Mouse (Mus musculus) testis, adult 2 months (tissue): Measurements from ENCODE around the gene Rab30.

Experiments
- CTCF ChIP-seq: fragments of 200-500 bp; IDR thresholded peaks from 2 replicates; pipeline ENCODE4 v1.5.1; 2012; ENCODE audit warnings: low read depth, mild to moderate bottlenecking, inconsistent platforms, low read length, moderate library complexity; ENCODE audit not compliant: control insufficient read depth, insufficient read depth, insufficient replicate concordance
- POLR2A ChIP-seq: fragments of 200-500 bp; IDR thresholded peaks from 2 replicates; pipeline ENCODE4 v1.6.1; 2012; ENCODE audit warnings: low read depth, mild to moderate bottlenecking, inconsistent platforms, low read length, moderate library complexity; ENCODE audit not compliant: control insufficient read depth

DNA sequence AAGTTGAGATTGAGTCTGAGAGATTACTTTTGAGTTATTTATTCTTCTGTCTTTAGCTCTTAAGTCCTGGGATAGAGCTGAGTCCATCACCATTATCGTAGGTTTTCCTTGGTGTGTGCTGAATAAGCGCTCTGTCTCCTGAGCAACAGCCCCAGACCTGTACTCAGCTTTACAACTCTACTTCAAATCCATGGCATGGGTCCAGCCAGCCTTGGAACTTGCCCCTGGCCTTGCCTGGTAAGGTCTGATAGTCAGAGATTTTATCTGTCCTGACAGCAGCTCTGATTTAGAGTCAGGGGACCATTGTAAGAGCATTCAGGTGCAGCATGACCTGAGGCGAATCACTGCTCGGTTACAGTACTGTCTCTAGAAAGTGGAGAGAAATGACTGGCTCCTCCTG lies 66.1 kb downstream of the Rab30 start:
- TF ChIP-seq CTCF (no peak), POLR2A (no peak)
